Mouse (Mus musculus): ENCODE results near the gene Zfp821. TPM values are rescaled to one million over a fixed set of nuclear protein-coding genes. Genes with fewer than 3 reads are reported as not detected.

Zfp821 gene
- polyA plus RNA-seq, 1 experiment from 2014 or later = 22.4 TPM

Other genes starting within 250 kb of the Zfp821 start
- gene Pmfbp1, start 211.5 kb upstream of the Zfp821 start, polyA plus RNA-seq (2014; fragmentation: Nextera tagmentation; extraction: Ambion mirVana) = 0.08 and 0.38 TPM in 2 replicates
- 17.4 and 19.5 TPM in 2 replicates for gene Dhx38, start 139.7 kb upstream of the Zfp821 start, polyA plus RNA-seq (2014; fragmentation: Nextera tagmentation; extraction: Ambion mirVana)
- 23.5 and 25.4 TPM in 2 replicates for gene Txnl4b, start 139.7 kb upstream of the Zfp821 start, polyA plus RNA-seq (2014; fragmentation: Nextera tagmentation; extraction: Ambion mirVana)
- 2.3 and 4.3 TPM in 2 replicates for gene Hp, start 126.4 kb upstream of the Zfp821 start, polyA plus RNA-seq (2014; fragmentation: Nextera tagmentation; extraction: Ambion mirVana)
- 34.7 and 39.3 TPM in 2 replicates for gene Dhodh, start 96.9 kb upstream of the Zfp821 start, polyA plus RNA-seq (2014; fragmentation: Nextera tagmentation; extraction: Ambion mirVana)
- gene Pkd1l3, start 91.0 kb upstream of the Zfp821 start, polyA plus RNA-seq (2014; fragmentation: Nextera tagmentation; extraction: Ambion mirVana) = 0.24 TPM in 1 of 2 replicates, not detected in the other
- 118 and 136 TPM in 2 replicates for gene Ist1, start 12.3 kb upstream of the Zfp821 start, polyA plus RNA-seq (2014; fragmentation: Nextera tagmentation; extraction: Ambion mirVana)
- 7.9 and 9.2 TPM in 2 replicates for gene Atxn1l, start 32.2 kb downstream of the Zfp821 start, polyA plus RNA-seq (2014; fragmentation: Nextera tagmentation; extraction: Ambion mirVana)
- 34.0 and 38.4 TPM in 2 replicates for gene Ap1g1, start 73.0 kb downstream of the Zfp821 start, polyA plus RNA-seq (2014; fragmentation: Nextera tagmentation; extraction: Ambion mirVana)
- gene Phlpp2, start 163.0 kb downstream of the Zfp821 start, polyA plus RNA-seq (2014; fragmentation: Nextera tagmentation; extraction: Ambion mirVana) = 2.8 and 2.9 TPM in 2 replicates